Mouse (Mus musculus): ENCODE measurements around the gene Rtp3. TPM values are rescaled to one million over a fixed set of nuclear protein-coding genes. Genes with fewer than 3 reads are reported as not detected.

Rtp3 gene
- polyA plus RNA-seq, 1 experiment from 2014 or later, result 1.3 TPM

- ATAC-seq (ENCODE audit: insufficient read depth, low FRiP score), result no peak
- H3K4me2 ChIP-seq (ENCODE audit: low read depth, low read length), result no peak overlapping the region
- H3K36me3 ChIP-seq (ENCODE audit: control insufficient read depth, insufficient read depth, low read length), result no peaks in the 10 kb centered on the region
- no peaks in the 10 kb centered on the region for H3K4me1 ChIP-seq (ENCODE audit: control insufficient read depth, insufficient read depth, low read length)
- H3K27me3 ChIP-seq (ENCODE audit: control insufficient read depth, insufficient read depth, low read length), result peaks cover 24% of the 10 kb centered on the region
- no peak overlapping the region for H3K9ac ChIP-seq (ENCODE audit: low read length)
- no peak overlapping the region for H3K4me3 ChIP-seq (replicated peaks; ENCODE audit: low read length)
- H3K9me3 ChIP-seq (replicated peaks; ENCODE audit: control insufficient read depth, low read length), result no peaks in the 10 kb centered on the region
- H3K27ac ChIP-seq (ENCODE audit: low read length), result no peak overlapping the region
- WGBS, result 35% methylated on average over 13 of the region's 13 CpGs
Measured at GRCm38 (mm10) chr9:110944265-110944664, 46.1 kb downstream of the Rtp3 start.

GRCm38 (mm10) chr9:110937506-110938490 lies 52.6 kb downstream of the Rtp3 start:
- H3K4me1 ChIP-seq (ENCODE audit: control insufficient read depth, insufficient read depth, low read length), result no peaks in the 10 kb centered on the region
- no peaks in the 10 kb centered on the region for H3K9me3 ChIP-seq (replicated peaks; ENCODE audit: control insufficient read depth, low read length)
- no peak overlapping the region for H3K4me2 ChIP-seq (ENCODE audit: low read depth, low read length)
- H3K36me3 ChIP-seq (ENCODE audit: control insufficient read depth, insufficient read depth, low read length), result no peaks in the 10 kb centered on the region
- H3K4me3 ChIP-seq (replicated peaks; ENCODE audit: low read length), result no peak overlapping the region
- H3K27me3 ChIP-seq (ENCODE audit: control insufficient read depth, insufficient read depth, low read length), result no peaks in the 10 kb centered on the region
- 72% methylated on average over 12 of the region's 12 CpGs for WGBS
- no peak overlapping the region for H3K9ac ChIP-seq (ENCODE audit: low read length)
- no peak for ATAC-seq (ENCODE audit: insufficient read depth, low FRiP score)
- H3K27ac ChIP-seq (ENCODE audit: low read length), result no peak overlapping the region

GRCm38 (mm10) chr9:110935941-110936340 lies 54.4 kb downstream of the Rtp3 start:
- H3K27me3 ChIP-seq (ENCODE audit: control insufficient read depth, insufficient read depth, low read length), result no peaks in the 10 kb centered on the region
- H3K4me1 ChIP-seq (ENCODE audit: control insufficient read depth, insufficient read depth, low read length), result no peaks in the 10 kb centered on the region
- no peak overlapping the region for H3K4me3 ChIP-seq (replicated peaks; ENCODE audit: low read length)
- H3K9ac ChIP-seq (ENCODE audit: low read length), result no peak overlapping the region
- H3K27ac ChIP-seq (ENCODE audit: low read length), result no peak overlapping the region
- no peaks in the 10 kb centered on the region for H3K36me3 ChIP-seq (ENCODE audit: control insufficient read depth, insufficient read depth, low read length)
- ATAC-seq (ENCODE audit: insufficient read depth, low FRiP score), result no peak
- no peak overlapping the region for H3K4me2 ChIP-seq (ENCODE audit: low read depth, low read length)
- 77% methylated on average over 7 of the region's 7 CpGs for WGBS
- H3K9me3 ChIP-seq (replicated peaks; ENCODE audit: control insufficient read depth, low read length), result no peaks in the 10 kb centered on the region

Other genes with a start within 250 kb of the Rtp3 start
- 0.59 and 12.9 TPM in 2 replicates for gene Myl3, start 248.7 kb downstream of the Rtp3 start, polyA plus RNA-seq (2015; fragmentation: Nextera tagmentation; extraction: Ambion mirVana)
- 17.5 and 17.9 TPM in 2 replicates for gene Pth1r, start 243.4 kb downstream of the Rtp3 start, polyA plus RNA-seq (2015; fragmentation: Nextera tagmentation; extraction: Ambion mirVana)
- gene Prss42, start 192.4 kb downstream of the Rtp3 start, polyA plus RNA-seq (2015; fragmentation: Nextera tagmentation; extraction: Ambion mirVana), result not detected in 2 replicates
- gene Prss44, start 176.6 kb downstream of the Rtp3 start, polyA plus RNA-seq (2015; fragmentation: Nextera tagmentation; extraction: Ambion mirVana), result not detected in 2 replicates
- gene Prss43, start 163.9 kb downstream of the Rtp3 start, polyA plus RNA-seq (2015; fragmentation: Nextera tagmentation; extraction: Ambion mirVana), result not detected in 2 replicates
- gene Prss45, start 156.0 kb downstream of the Rtp3 start, polyA plus RNA-seq (2015; fragmentation: Nextera tagmentation; extraction: Ambion mirVana), result not detected in 2 replicates
- not detected in 2 replicates for gene Prss46, start 146.1 kb downstream of the Rtp3 start, polyA plus RNA-seq (2015; fragmentation: Nextera tagmentation; extraction: Ambion mirVana)
- gene Prss50, start 132.6 kb downstream of the Rtp3 start, polyA plus RNA-seq (2015; fragmentation: Nextera tagmentation; extraction: Ambion mirVana), result 0.36 and 0.92 TPM in 2 replicates
- 8.3 and 10.7 TPM in 2 replicates for gene Als2cl, start 110.7 kb downstream of the Rtp3 start, polyA plus RNA-seq (2015; fragmentation: Nextera tagmentation; extraction: Ambion mirVana)
- gene Tmie, start 110.5 kb downstream of the Rtp3 start, polyA plus RNA-seq (2015; fragmentation: Nextera tagmentation; extraction: Ambion mirVana), result 1.7 and 1.8 TPM in 2 replicates
- gene Fam240a, start 73.7 kb downstream of the Rtp3 start, polyA plus RNA-seq (2015; fragmentation: Nextera tagmentation; extraction: Ambion mirVana), result not detected in 2 replicates
- not detected in 2 replicates for gene Tdgf1, start 44.4 kb downstream of the Rtp3 start, polyA plus RNA-seq (2015; fragmentation: Nextera tagmentation; extraction: Ambion mirVana)
- 0.11 and 0.53 TPM in 2 replicates for gene Lrrc2, start 39.0 kb downstream of the Rtp3 start, polyA plus RNA-seq (2015; fragmentation: Nextera tagmentation; extraction: Ambion mirVana)
- gene Ltf, start 28.7 kb upstream of the Rtp3 start, polyA plus RNA-seq (2015; fragmentation: Nextera tagmentation; extraction: Ambion mirVana), result 39.5 and 58.3 TPM in 2 replicates
- gene Ccrl2, start 66.9 kb upstream of the Rtp3 start, polyA plus RNA-seq (2015; fragmentation: Nextera tagmentation; extraction: Ambion mirVana), result 2.7 and 3.2 TPM in 2 replicates
- gene Lrrfip2, start 127.0 kb upstream of the Rtp3 start, polyA plus RNA-seq (2015; fragmentation: Nextera tagmentation; extraction: Ambion mirVana), result 31.9 and 34.9 TPM in 2 replicates